9 mouse cellular contexts compared by ENCODE assay signal in genomic region chr2:154215191-154215590, GRCm38 (mm10). TPM values are rescaled to one million over a fixed set of nuclear protein-coding genes. Genes with fewer than 3 reads are reported as not detected.
A peak's percentile ranks its signal among the peaks of the same experiment; 100 is the strongest.
DNase-seq lines count a peak whose midpoint lies in the region; ATAC-seq and TF ChIP-seq lines count a peak whose summit lies in the region.
"Had no signal": no experiment of that assay in that cellular context is flagged by ENCODE, and none has a peak within 500 bp of the region (broad histone marks: within the 10 kb centered on the region; RNA-seq: fewer than 3 reads in every experiment).

No protein-coding gene starts in this region.

- H3K27me3 ChIP-seq in forebrain, embryonic 10.5 days (ENCODE audit: poor library complexity, severe bottlenecking), result no peaks in the 10 kb centered on the region
- H3K27me3 ChIP-seq in forebrain, embryonic 12.5 days, result no peaks in the 10 kb centered on the region
- no peaks in the 10 kb centered on the region for H3K27me3 ChIP-seq in stomach, embryonic 14.5 days (ENCODE audit: control insufficient read depth, insufficient read depth, low read length)
- H3K27me3 ChIP-seq: liver, embryonic 15.5 days had no signal

- no peak for ATAC-seq in forebrain, embryonic 12.5 days (ENCODE audit: low FRiP score)
- peak; percentile 86 for ATAC-seq in megakaryocyte progenitor cell, adult 5-6 weeks (replicated peaks; ENCODE audit: poor library complexity)
- ATAC-seq in stomach, embryonic 14.5 days (ENCODE audit: insufficient number of reproducible peaks, insufficient read depth, low FRiP score, low read depth), result peak; percentile 26; the same call in 1 of the 2 replicates

- H3K4me1 ChIP-seq in forebrain, embryonic 10.5 days, result no peaks in the 10 kb centered on the region
- no peaks in the 10 kb centered on the region for H3K4me1 ChIP-seq in forebrain, embryonic 12.5 days
- no peaks in the 10 kb centered on the region for H3K4me1 ChIP-seq in stomach, embryonic 14.5 days (ENCODE audit: control insufficient read depth, insufficient read depth, low read length)
- H3K4me1 ChIP-seq: liver, embryonic 15.5 days had no signal

- peak; percentile 93 for TF ChIP-seq CTCF in layer of hippocampus, adult 2 months (conservative IDR thresholded peaks at IDR 0.05)

- H3K9ac ChIP-seq in forebrain, embryonic 12.5 days, result no peak overlapping the region
- no peak overlapping the region for H3K9ac ChIP-seq in stomach, embryonic 14.5 days (replicated peaks; ENCODE audit: low read depth, low read length)
- H3K9ac ChIP-seq: liver, embryonic 15.5 days had no signal

- 17% methylated on average over 5 of the region's 5 CpGs for WGBS in forebrain, embryonic 10.5 days
- 14% methylated on average over 5 of the region's 5 CpGs for WGBS in forebrain, embryonic 12.5 days
- 13% methylated on average over 5 of the region's 5 CpGs for WGBS in stomach, embryonic 14.5 days

- no peak overlapping the region for H3K27ac ChIP-seq in forebrain, embryonic 10.5 days
- no peak overlapping the region for H3K27ac ChIP-seq in forebrain, embryonic 12.5 days
- H3K27ac ChIP-seq in layer of hippocampus, adult 2 months, result no peak overlapping the region
- H3K27ac ChIP-seq in stomach, embryonic 14.5 days (ENCODE audit: low read length), result no peak overlapping the region
- H3K27ac ChIP-seq: liver, embryonic 15.5 days had no signal

- H3K4me2 ChIP-seq in forebrain, embryonic 12.5 days, result no peak overlapping the region
- H3K4me2 ChIP-seq in stomach, embryonic 14.5 days (replicated peaks; ENCODE audit: low read depth, low read length), result no peak overlapping the region
- H3K4me2 ChIP-seq: liver, embryonic 15.5 days had no signal

- H3K36me3 ChIP-seq in forebrain, embryonic 10.5 days (replicated peaks), result no peaks in the 10 kb centered on the region
- H3K36me3 ChIP-seq in forebrain, embryonic 12.5 days (replicated peaks), result no peaks in the 10 kb centered on the region
- no peaks in the 10 kb centered on the region for H3K36me3 ChIP-seq in stomach, embryonic 14.5 days (ENCODE audit: control insufficient read depth, insufficient read depth, low read length)
- H3K36me3 ChIP-seq: liver, embryonic 15.5 days had no signal

- DNase-seq in forebrain, embryonic 10.5 days (ENCODE audit: extremely low spot score, low spot score), result peak; percentile 70
- DNase-seq in NIH3T3 (ENCODE audit: low read depth), result peak; percentile 77
- peak; percentile 58 for DNase-seq in cerebellum, adult 9-10 months
- peak; percentile 79 for DNase-seq in gastrocnemius, postnatal 10 days
- peak; percentile 48 to 81 for DNase-seq in layer of hippocampus, adult 2 months (ENCODE audit: low spot score in 2 of 2)

- H3K4me3 ChIP-seq in forebrain, embryonic 10.5 days, result no peak overlapping the region
- H3K4me3 ChIP-seq in forebrain, embryonic 12.5 days (replicated peaks), result no peak overlapping the region
- no peak overlapping the region for H3K4me3 ChIP-seq in layer of hippocampus, adult 2 months
- no peak overlapping the region for H3K4me3 ChIP-seq in stomach, embryonic 14.5 days (ENCODE audit: low read depth, low read length)
- H3K4me3 ChIP-seq: liver, embryonic 15.5 days had no signal

- H3K9me3 ChIP-seq in forebrain, embryonic 10.5 days, result no peaks in the 10 kb centered on the region
- no peaks in the 10 kb centered on the region for H3K9me3 ChIP-seq in forebrain, embryonic 12.5 days
- H3K9me3 ChIP-seq in stomach, embryonic 14.5 days (ENCODE audit: control insufficient read depth, low read depth, low read length), result no peaks in the 10 kb centered on the region
- H3K9me3 ChIP-seq: liver, embryonic 15.5 days had no signal

RNA-seq across cellular contexts. Expression of gene Bpifb5, which starts 8.4 kb away (rescaled TPM):
- polyA plus RNA-seq in forebrain, embryonic 10.5 days (2016; fragmentation: Nextera tagmentation; extraction: Ambion mirVana), result 0.18 and 0.33 TPM in 2 replicates
- 0.11 TPM in 1 of 2 replicates, not detected in the other for polyA plus RNA-seq in forebrain, embryonic 12.5 days (2016; fragmentation: Nextera tagmentation; extraction: Ambion mirVana)
- total RNA-seq in gastrocnemius, postnatal 10 days (2021), result not detected
- not detected for total RNA-seq in layer of hippocampus, adult 2 months (2021)
- total RNA-seq in megakaryocyte progenitor cell, adult 5-6 weeks (2015), result not detected in 2 replicates
- total RNA-seq in megakaryocyte progenitor cell, adult 5-6 weeks (2017), result 0.42 TPM in 1 of 2 replicates, not detected in the other
- polyA plus RNA-seq in stomach, embryonic 14.5 days (2014; fragmentation: Nextera tagmentation; extraction: Ambion mirVana), result 0.45 and 1.0 TPM in 2 replicates
- polyA plus RNA-seq: liver, embryonic 15.5 days had no signal

RNA-seq across cellular contexts. Expression of gene Bpifb1, which starts 24.6 kb away (rescaled TPM):
- polyA plus RNA-seq in forebrain, embryonic 10.5 days (2016; fragmentation: Nextera tagmentation; extraction: Ambion mirVana), result not detected in 2 replicates
- not detected in 2 replicates for polyA plus RNA-seq in forebrain, embryonic 12.5 days (2016; fragmentation: Nextera tagmentation; extraction: Ambion mirVana)
- total RNA-seq in gastrocnemius, postnatal 10 days (2021), result not detected
- total RNA-seq in layer of hippocampus, adult 2 months (2021), result under 1 TPM in 1 of 2 experiments, not detected in 1; 0.22 TPM
- total RNA-seq in megakaryocyte progenitor cell, adult 5-6 weeks (2015), result not detected in 2 replicates
- not detected in 2 replicates for total RNA-seq in megakaryocyte progenitor cell, adult 5-6 weeks (2017)
- 148 and 184 TPM in 2 replicates for polyA plus RNA-seq in stomach, embryonic 14.5 days (2014; fragmentation: Nextera tagmentation; extraction: Ambion mirVana)

RNA-seq across cellular contexts. Expression of gene Bpifb9a, which starts 42.5 kb away (rescaled TPM):
- not detected in 2 replicates for polyA plus RNA-seq in forebrain, embryonic 10.5 days (2016; fragmentation: Nextera tagmentation; extraction: Ambion mirVana)
- not detected in 2 replicates for polyA plus RNA-seq in forebrain, embryonic 12.5 days (2016; fragmentation: Nextera tagmentation; extraction: Ambion mirVana)
- not detected for total RNA-seq in gastrocnemius, postnatal 10 days (2021)
- not detected for total RNA-seq in layer of hippocampus, adult 2 months (2021)
- total RNA-seq in megakaryocyte progenitor cell, adult 5-6 weeks (2015), result not detected in 2 replicates
- not detected in 2 replicates for total RNA-seq in megakaryocyte progenitor cell, adult 5-6 weeks (2017)
- not detected in 2 replicates for polyA plus RNA-seq in stomach, embryonic 14.5 days (2014; fragmentation: Nextera tagmentation; extraction: Ambion mirVana)
- polyA plus RNA-seq: liver, embryonic 15.5 days had no signal

RNA-seq across cellular contexts. Expression of gene Bpifa5, which starts 52.8 kb away (rescaled TPM):
- not detected in 2 replicates for polyA plus RNA-seq in forebrain, embryonic 10.5 days (2016; fragmentation: Nextera tagmentation; extraction: Ambion mirVana)
- not detected in 2 replicates for polyA plus RNA-seq in forebrain, embryonic 12.5 days (2016; fragmentation: Nextera tagmentation; extraction: Ambion mirVana)
- total RNA-seq in gastrocnemius, postnatal 10 days (2021), result not detected
- not detected for total RNA-seq in layer of hippocampus, adult 2 months (2021)
- not detected in 2 replicates for total RNA-seq in megakaryocyte progenitor cell, adult 5-6 weeks (2015)
- not detected in 2 replicates for total RNA-seq in megakaryocyte progenitor cell, adult 5-6 weeks (2017)
- not detected in 2 replicates for polyA plus RNA-seq in stomach, embryonic 14.5 days (2014; fragmentation: Nextera tagmentation; extraction: Ambion mirVana)
- polyA plus RNA-seq: liver, embryonic 15.5 days had no signal
